Mouse (Mus musculus): ENCODE results near the gene Dse.

Gene Dse

GRCm38 (mm10) chr10:34200689-34201088 is 6.8 kb downstream of the Dse start:
- peak in 1 of 2 experiments; percentile 34 for DNase-seq (ENCODE audit: low spot score in 2 of 2)

DNA sequence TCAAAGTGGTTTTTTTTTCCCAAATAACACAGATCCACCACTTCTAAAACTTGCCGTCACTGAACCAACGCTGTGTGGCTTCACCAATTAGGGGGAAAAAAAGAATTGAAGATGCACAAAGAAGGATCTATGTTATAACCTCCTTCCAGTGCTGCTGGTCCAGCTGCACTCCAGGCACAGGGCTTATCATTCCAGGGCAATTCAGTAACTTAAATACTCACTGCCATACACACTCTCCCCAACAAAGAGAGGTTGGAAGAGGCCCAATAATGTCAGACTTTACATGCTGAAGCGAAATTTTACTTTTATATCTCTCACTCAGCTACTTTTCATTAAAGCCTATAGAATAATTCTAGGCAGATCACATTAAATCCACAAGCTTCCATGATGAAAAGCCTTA is 8.9 kb downstream of the Dse start:
- no peak for DNase-seq (ENCODE audit: low spot score in 2 of 2)

DNA sequence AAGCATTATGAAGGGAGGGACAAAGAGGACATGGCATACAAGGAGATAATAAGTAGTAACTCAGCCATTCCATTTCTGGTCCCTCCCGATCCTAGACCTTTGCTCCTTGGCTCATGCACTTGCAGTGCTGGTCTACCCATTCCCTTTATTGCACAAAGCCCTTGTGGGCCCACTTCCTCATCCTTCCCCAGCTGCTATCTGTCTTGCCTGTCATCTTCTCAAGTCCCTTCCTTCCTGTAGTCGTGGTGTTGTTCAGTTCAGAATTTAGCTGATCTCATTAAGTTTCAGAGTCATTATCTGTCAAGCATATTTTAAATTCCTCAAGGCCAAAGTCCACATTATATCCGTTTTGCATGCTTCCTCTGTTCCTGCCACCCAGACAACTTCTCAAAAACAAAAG is 9.5 kb downstream of the Dse start:
- DNase-seq (ENCODE audit: low spot score in 2 of 2), result peak; percentile 33 to 65

DNA sequence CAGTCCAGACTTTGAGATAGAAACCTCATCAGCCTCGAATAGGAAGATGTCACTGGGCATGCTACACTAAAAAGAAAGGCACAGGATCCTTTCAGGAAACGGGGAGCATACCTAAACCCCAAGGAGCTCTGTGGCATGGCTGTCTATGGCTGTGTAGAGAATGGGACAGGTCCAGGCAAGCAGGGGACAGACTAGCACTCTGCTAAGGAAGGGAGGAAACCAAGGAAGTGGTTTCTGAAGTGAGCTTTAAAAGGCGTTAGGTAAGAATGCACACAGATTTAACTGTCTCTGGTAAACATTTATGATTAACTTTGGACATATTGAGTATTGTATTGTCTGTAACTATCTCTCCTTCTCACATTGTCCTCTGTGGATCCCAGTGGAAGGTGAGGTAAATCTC is 10.2 kb downstream of the Dse start:
- no peak for DNase-seq (ENCODE audit: low spot score in 2 of 2)

DNA sequence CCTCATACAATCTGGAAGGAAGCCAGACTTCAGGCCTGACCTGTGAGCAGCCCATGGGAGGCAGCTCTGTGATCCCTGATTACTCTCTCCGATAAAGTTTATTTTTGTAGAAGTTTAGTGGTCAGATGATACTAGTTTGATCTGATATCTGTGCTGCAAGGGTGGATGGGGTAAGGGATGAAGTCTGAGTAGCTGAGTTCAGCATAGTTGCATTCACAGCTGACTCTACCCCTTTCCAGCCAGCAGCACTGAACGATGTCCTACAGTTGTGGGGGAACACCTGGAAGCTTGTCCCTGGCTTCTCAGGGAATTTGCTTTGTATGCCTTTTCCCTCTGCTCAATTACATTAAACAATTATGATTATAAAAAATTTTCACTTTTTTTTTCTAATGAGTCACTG is 12.6 kb downstream of the Dse start:
- no peak for DNase-seq (ENCODE audit: low spot score in 2 of 2)

DNA sequence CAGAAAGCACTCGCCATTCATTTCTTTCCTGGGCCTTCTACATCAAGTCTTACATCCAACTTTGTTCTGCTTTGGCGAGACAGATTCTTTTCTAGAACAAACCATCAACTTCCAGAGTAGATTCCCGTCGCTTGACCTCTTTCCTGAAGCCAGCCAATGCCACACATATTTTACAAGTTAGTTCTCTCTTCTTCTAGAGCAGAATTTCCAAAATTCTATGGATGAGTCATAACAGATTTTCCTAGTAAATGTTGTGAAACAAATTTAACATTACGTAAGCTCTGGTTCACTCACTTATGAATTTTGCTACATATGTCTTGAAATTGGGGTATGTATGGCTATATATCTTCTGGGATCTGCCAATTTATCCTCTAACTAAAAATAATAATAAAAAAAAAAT is 13.0 kb downstream of the Dse start:
- no peak for DNase-seq (ENCODE audit: low spot score in 2 of 2)

DNA sequence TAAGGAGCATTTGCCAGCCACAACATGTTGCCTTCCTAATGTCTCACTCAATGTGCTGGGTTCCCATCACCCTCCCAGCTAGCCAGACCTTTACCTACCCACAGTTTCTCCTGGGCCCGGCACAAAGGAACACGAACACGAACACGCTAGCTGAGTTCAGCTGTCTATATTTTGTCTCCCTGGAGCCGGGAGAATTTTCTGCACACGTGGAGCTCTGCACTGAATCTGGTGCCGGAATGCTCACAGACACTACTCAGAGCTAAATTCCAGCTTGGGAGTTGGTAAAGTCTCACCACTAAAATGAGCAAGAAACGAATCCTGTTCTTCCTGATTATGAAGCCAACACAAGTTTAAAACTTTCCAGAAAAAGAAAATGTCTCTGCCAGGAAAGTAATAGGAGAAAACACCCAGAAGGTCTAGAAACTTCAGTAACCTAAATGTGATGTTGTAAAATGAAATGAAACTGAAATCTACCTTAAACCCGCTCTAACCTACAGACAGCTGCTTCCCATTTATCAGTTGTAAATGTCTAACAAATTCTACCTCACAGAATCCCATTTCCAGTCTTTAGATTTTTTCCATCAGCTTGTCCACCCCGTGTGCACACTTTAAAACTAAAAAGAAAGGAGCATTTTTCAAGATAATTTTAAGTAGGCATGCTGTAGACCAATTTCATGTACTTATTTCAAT is 20.8 kb downstream of the Dse start:
- no peak for DNase-seq (ENCODE audit: low spot score in 2 of 2)

DNA sequence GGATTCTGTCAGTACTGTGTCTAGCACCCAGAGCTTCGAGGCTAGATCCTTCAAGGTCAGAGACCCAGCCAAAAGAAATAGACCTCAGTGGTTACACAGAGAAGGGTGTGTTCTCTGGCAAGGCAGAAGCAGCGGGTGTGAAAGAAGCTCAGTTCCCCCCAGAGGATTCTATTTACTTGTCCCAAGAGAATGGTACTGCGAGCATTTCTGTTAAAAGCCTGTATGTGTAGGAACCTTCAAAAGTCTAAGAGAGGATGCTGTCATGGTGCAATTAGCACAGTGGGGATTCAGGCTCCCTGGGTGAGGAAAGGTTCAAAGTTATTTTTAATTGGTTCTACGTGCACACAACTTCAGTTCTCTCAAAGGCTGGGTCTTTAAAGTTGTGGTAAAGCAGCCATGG is 22.0 kb downstream of the Dse start:
- no peak for DNase-seq (ENCODE audit: low spot score in 2 of 2)

- DNase-seq (ENCODE audit: low spot score in 2 of 2), result no peak
Observed at GRCm38 (mm10) chr10:34184956-34185355, 22.6 kb downstream of the Dse start.

DNA sequence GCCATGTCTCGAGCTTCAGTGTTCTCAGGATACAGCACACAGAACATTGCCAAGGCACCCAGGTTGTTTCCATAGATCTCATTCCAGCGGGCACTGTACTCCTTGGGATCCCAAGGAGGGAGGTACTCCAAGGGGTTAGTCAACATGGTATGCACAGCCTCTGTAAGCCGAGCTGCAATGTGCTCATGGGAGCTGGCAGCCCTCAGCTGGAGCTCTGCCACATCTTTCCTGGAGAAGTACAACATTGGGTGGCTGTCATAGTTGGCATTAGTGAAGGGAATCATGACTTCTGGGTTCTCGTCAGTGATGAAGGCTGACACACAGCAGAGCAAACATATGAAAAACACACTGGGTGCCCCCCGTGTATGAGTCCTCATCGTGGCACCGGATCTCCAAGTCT is 23.8 kb downstream of the Dse start:
- DNase-seq (ENCODE audit: low spot score in 2 of 2), result no peak

DNA sequence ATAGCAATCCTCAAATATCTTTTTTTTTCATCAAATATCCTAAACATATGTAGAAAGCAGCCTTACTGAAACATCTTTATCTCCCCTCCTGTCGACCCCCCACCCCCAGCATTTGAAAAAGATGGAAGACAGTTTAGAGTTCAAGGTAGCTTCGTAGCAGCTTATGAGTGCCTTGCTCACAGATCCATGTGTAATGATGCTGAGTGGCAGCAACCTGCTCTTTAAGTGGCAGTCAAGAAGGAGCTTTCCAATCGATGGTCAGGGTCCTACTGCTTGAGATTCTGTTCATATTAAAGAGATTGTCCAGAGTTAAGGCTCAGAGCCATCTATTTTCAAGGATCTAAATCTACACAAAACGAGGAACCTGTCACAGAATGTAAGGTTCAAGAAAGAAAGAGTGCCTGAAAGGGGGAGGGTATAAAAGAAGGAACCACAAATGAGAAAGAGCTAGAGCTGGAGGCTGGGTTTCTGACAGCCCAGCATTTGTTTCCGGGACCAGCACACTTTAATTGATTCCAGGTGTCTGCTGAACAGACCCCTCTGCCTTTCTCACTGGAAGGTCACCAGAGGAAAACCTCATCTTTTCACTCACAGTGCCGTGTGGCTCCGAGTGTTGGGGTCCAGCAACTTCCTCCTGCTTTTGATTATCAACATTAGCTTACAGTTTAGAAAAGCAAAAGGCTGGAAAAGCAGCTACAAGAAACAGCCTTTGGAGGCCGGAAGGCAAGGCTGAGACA is 31.5 kb downstream of the Dse start:
- no peak for DNase-seq (ENCODE audit: low spot score in 2 of 2)

- no peak for DNase-seq (ENCODE audit: low spot score in 2 of 2)
Observed at GRCm38 (mm10) chr10:34172663-34173282, 34.7 kb downstream of the Dse start.

DNA sequence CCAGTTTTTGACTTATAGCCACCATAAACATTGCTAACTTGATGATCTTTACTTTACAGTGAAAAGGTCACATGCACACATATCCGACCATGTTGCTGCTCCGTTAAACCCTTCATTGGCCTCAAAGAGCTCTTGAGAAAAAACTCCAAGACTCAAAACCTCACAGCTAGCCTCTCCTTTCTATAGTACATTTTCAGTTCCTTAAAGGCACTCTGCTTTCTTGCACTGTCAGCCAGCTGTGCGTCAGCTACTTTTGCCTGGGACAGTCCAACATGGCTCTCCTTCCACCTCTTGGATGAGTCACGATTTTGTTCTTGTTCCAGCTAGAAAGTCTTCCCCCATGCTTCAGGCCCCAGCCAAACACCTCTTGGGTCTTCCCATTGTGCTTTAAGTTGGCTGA is 35.9 kb downstream of the Dse start:
- peak; percentile 26 to 41 for DNase-seq (ENCODE audit: low spot score in 2 of 2)

DNA sequence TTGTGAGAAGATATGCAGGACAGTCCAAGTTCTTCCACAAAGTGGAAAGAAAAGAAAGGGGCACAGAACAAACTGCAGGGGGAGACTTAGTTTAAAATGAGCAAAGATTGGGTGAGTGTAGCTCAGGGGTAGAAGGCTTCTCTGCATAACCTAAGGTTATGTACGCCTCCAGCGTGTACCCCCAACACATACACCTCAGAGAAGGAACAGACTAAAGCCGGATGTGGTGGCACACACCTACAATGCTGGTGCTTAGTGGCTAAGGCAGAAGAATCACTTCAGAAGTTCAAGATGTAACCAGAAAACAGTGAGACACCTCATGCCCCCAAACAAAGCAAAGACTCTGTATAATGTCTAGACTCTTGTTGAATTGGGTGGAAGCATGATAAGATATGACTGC is 36.3 kb downstream of the Dse start:
- DNase-seq (ENCODE audit: low spot score in 2 of 2), result no peak

DNA sequence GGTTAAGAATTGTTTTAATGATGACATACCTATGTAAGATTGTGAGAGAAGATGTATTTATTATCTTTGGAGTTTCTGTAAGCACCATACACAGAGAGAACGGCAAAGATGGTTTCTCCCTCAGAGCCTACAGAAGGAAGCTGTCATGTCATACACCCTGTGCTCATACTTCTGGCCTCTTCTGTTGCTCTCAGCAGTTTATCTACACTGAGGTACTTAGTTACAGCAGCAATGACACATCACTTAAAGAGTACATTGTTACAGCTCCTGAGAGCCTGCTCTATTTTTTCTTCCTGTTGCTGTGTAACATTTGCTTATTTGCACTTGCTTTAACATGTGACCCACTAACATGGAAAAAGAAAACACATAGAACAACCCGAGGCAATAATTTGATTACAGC is 40.5 kb downstream of the Dse start:
- no peak for DNase-seq (ENCODE audit: low spot score in 2 of 2)

- no peak for DNase-seq (ENCODE audit: low spot score in 2 of 2)
Observed at GRCm38 (mm10) chr10:34155796-34156554, 51.5 kb downstream of the Dse start.

DNA sequence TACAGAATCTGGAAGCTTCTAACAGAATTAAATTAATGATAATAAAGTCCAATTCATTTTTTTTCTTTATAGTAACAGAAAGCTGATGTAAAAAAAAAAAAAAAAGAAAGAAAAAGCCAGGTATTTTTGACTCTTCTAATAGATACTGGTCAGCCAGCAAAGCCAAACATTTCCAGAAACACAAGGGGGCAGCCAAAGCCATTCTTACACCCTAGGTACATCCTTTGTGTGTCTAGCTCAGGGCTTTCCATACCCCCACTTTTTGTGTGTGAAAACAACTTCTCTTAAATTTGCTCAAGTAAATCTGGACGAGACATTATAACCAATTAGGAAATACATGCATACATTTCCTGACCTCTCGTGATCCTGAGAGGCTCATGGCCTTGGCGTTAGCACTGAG is 55.7 kb downstream of the Dse start:
- DNase-seq (ENCODE audit: low spot score in 2 of 2), result no peak

GRCm38 (mm10) chr10:34150454-34150853 is 57.1 kb downstream of the Dse start:
- no peak for DNase-seq (ENCODE audit: low spot score in 2 of 2)

DNA sequence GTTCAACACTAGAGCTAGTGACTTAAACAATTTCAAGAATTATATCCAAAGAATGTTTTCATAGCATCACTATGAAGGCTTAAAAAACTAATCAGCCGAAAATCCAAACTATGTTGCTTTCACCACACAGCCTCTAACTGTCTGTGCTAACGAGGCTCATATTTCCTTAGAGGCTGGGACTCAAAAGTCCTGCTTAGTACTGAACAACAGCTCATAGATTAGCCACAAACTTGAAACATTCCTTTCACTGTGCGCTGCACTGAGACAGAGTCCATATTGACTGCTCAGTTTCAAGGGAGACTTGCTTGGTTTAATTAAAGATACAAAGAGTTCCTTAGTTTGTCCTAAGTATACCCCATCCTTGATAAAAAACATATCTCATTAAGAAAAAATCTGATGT is 57.7 kb downstream of the Dse start:
- DNase-seq (ENCODE audit: low spot score in 2 of 2), result no peak

- DNase-seq (ENCODE audit: low spot score in 2 of 2), result no peak
Observed at GRCm38 (mm10) chr10:34141693-34142092, 65.8 kb downstream of the Dse start.

DNA sequence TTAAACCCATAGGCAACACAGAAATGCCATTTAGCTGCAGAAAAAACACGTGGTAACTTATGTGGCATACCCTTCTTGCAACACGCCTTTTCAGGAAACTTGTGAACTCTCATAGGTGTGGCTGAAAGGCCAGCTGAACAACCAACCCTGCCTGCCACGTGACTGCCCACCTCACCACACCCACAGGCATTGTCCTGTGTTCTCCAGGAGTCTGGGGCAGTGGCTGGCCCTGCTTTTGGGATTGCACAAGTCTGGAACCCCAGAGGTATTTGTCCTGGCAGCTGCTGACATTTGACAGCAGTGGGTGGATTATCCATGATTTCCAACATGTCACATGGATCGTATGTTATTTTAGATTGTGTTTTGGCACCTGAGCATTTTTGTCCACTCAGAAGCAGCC is 67.7 kb downstream of the Dse start:
- DNase-seq (ENCODE audit: low spot score in 2 of 2), result no peak

DNA sequence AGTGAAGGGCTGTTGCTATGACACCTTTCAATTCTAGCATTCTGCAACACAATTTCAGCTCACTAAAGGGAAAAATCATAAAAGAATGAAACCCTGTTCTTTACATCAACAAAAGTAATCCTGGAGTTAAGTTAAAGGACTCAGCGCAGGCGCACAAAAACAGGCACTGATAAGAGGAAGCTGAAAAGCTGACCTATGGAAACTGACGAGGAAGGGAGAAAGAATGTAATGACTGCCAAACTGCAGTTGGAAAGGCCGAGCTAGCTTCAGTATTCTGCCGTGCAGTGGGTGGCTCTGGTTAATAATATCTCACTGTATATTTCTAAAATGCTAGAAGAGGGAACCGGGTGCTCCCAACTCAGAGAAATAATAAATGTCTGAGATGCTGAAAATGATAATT is 69.5 kb downstream of the Dse start:
- no peak for DNase-seq (ENCODE audit: low spot score in 2 of 2)

Measured in heart, adult 9 months (tissue).